Mouse (Mus musculus): Measurements from ENCODE around the gene Rplp2. TPM values are rescaled to one million over a fixed set of nuclear protein-coding genes. Genes with fewer than 3 reads are reported as not detected.
"Not testable (repeated sequence)": the region's sequence is repeated elsewhere in the genome, so short reads cannot be mapped to it uniquely, and the experiment has no call there.

Gene Rplp2
- polyA plus RNA-seq (2015; fragmentation: Nextera tagmentation; extraction: Ambion mirVana) = 1,278 and 1,319 TPM in 2 replicates

- H3K4me3 ChIP-seq (replicated peaks) = peak within 1 kb of the TSS; percentile 78
- WGBS = under 1% methylated on average over 63 of the region's 63 CpGs
- ATAC-seq (ENCODE audit: insufficient read depth, low FRiP score, low read depth) = peak; percentile 88
- no peaks in the 10 kb centered on the region for H3K9me3 ChIP-seq
- peaks cover 11% of the 10 kb centered on the region for H3K36me3 ChIP-seq
- peak within 1 kb of the TSS; percentile 89 for H3K27ac ChIP-seq
- peak within 1 kb of the TSS; percentile 84 for H3K9ac ChIP-seq
- H3K4me2 ChIP-seq = peak within 1 kb of the TSS; percentile 58
- H3K4me1 ChIP-seq = peaks cover 21% of the 10 kb centered on the region
- no peaks in the 10 kb centered on the region for H3K27me3 ChIP-seq (replicated peaks)
Measured at GRCm38 (mm10) chr7:141447110-141447991, at the start of gene Rplp2. TSS of gene Rplp2 (plus strand) at chr7:141447370.

- Histone ChIP-seq H3K9ac (no peak overlapping the region), H3K4me1 (no peaks in the 10 kb centered on the region), H3K4me3 (replicated peaks) (no peak overlapping the region), H3K9me3 (no peaks in the 10 kb centered on the region), H3K4me2 (no peak overlapping the region), H3K36me3 (peaks cover 39% of the 10 kb centered on the region), H3K27ac (no peak overlapping the region), H3K27me3 (replicated peaks) (no peaks in the 10 kb centered on the region)
- ATAC-seq (ENCODE audit: insufficient read depth, low FRiP score, low read depth) = peak; percentile 64
- WGBS = 41% methylated on average over 5 of the region's 5 CpGs
Measured at GRCm38 (mm10) chr7:141403305-141403704, 43.9 kb upstream of the Rplp2 start.

- no peaks in the 10 kb centered on the region for H3K27me3 ChIP-seq (replicated peaks)
- 0 out of 2 replicates have a peak overlapping the region, but pooled peaks have one; percentile 21 for H3K27ac ChIP-seq
- 69% methylated on average over 4 of the region's 4 CpGs for WGBS
- H3K9me3 ChIP-seq = no peaks in the 10 kb centered on the region
- no peak for ATAC-seq (ENCODE audit: insufficient read depth, low FRiP score, low read depth)
- H3K4me2 ChIP-seq = no peak overlapping the region
- H3K4me3 ChIP-seq (replicated peaks) = no peak overlapping the region
- peaks cover 40% of the 10 kb centered on the region for H3K36me3 ChIP-seq
- no peak overlapping the region for H3K9ac ChIP-seq
- peaks cover 4% of the 10 kb centered on the region; the same call in 1 of the 2 replicates for H3K4me1 ChIP-seq
Measured at GRCm38 (mm10) chr7:141405466-141405865, 41.7 kb upstream of the Rplp2 start.

GRCm38 (mm10) chr7:141407670-141408069, 39.5 kb upstream of the Rplp2 start:
- not testable (repeated sequence) for H3K9me3 ChIP-seq; H3K4me3 ChIP-seq (replicated peaks); ATAC-seq (ENCODE audit: insufficient read depth, low FRiP score, low read depth); H3K4me1 ChIP-seq; H3K27ac ChIP-seq; H3K27me3 ChIP-seq (replicated peaks); H3K9ac ChIP-seq; H3K4me2 ChIP-seq
- peaks cover 21% of the 10 kb centered on the region for H3K36me3 ChIP-seq
- 96% methylated on average over 7 of the region's 7 CpGs for WGBS

GRCm38 (mm10) chr7:141408833-141409232, 38.3 kb upstream of the Rplp2 start:
- H3K4me2 ChIP-seq = no peak overlapping the region
- peaks cover 11% of the 10 kb centered on the region for H3K4me1 ChIP-seq
- H3K9me3 ChIP-seq = no peaks in the 10 kb centered on the region
- WGBS = 10% methylated on average over 11 of the region's 11 CpGs
- H3K4me3 ChIP-seq (replicated peaks) = no peak overlapping the region
- H3K9ac ChIP-seq = peak overlapping the region; percentile 16; the same call in 1 of the 2 replicates
- peaks cover 18% of the 10 kb centered on the region for H3K36me3 ChIP-seq
- ATAC-seq (ENCODE audit: insufficient read depth, low FRiP score, low read depth) = peak; percentile 71
- no peak overlapping the region for H3K27ac ChIP-seq
- no peaks in the 10 kb centered on the region for H3K27me3 ChIP-seq (replicated peaks)

GRCm38 (mm10) chr7:141410631-141411030, 36.5 kb upstream of the Rplp2 start:
- Histone ChIP-seq H3K4me1 (peaks cover 16% of the 10 kb centered on the region), H3K4me3 (replicated peaks) (no peak overlapping the region), H3K4me2 (no peak overlapping the region), H3K27ac (no peak overlapping the region), H3K36me3 (peaks cover 18% of the 10 kb centered on the region), H3K27me3 (replicated peaks) (no peaks in the 10 kb centered on the region), H3K9ac (no peak overlapping the region), H3K9me3 (no peaks in the 10 kb centered on the region)
- ATAC-seq (ENCODE audit: insufficient read depth, low FRiP score, low read depth) = no peak
- 87% methylated on average over 8 of the region's 8 CpGs for WGBS

GRCm38 (mm10) chr7:141411667-141412066, 35.5 kb upstream of the Rplp2 start:
- H3K36me3 ChIP-seq = peaks cover 18% of the 10 kb centered on the region
- 100% methylated on average over 1 of the region's 1 CpGs for WGBS
- no peak for ATAC-seq (ENCODE audit: insufficient read depth, low FRiP score, low read depth)
- no peak overlapping the region for H3K4me3 ChIP-seq (replicated peaks)
- no peaks in the 10 kb centered on the region for H3K9me3 ChIP-seq
- no peak overlapping the region for H3K4me2 ChIP-seq
- H3K9ac ChIP-seq = no peak overlapping the region
- peaks cover 16% of the 10 kb centered on the region for H3K4me1 ChIP-seq
- H3K27me3 ChIP-seq (replicated peaks) = no peaks in the 10 kb centered on the region
- no peak overlapping the region for H3K27ac ChIP-seq

GRCm38 (mm10) chr7:141413331-141413730, 33.8 kb upstream of the Rplp2 start:
- Histone ChIP-seq H3K9me3 (no peaks in the 10 kb centered on the region), H3K27ac (peak overlapping the region; percentile 73), H3K36me3 (peaks cover 14% of the 10 kb centered on the region), H3K4me3 (replicated peaks) (peak overlapping the region; percentile 65), H3K4me1 (peaks cover 16% of the 10 kb centered on the region), H3K4me2 (peak overlapping the region; percentile 69), H3K27me3 (replicated peaks) (no peaks in the 10 kb centered on the region), H3K9ac (peak overlapping the region; percentile 48)
- 3% methylated on average over 16 of the region's 16 CpGs for WGBS
- ATAC-seq (ENCODE audit: insufficient read depth, low FRiP score, low read depth) = peak; percentile 7; the same call in 1 of the 2 replicates

GRCm38 (mm10) chr7:141413809-141414584, 33.2 kb upstream of the Rplp2 start, which contains the start of gene Gatd1:
TSS of gene Gatd1 (minus strand) at chr7:141414136.
- H3K4me1 ChIP-seq = peaks cover 14% of the 10 kb centered on the region
- under 1% methylated on average over 55 of the region's 56 CpGs for WGBS
- H3K4me2 ChIP-seq = peak within 1 kb of the TSS; percentile 71
- H3K4me3 ChIP-seq (replicated peaks) = peak within 1 kb of the TSS; percentile 65
- H3K27me3 ChIP-seq (replicated peaks) = no peaks in the 10 kb centered on the region
- no peaks in the 10 kb centered on the region for H3K9me3 ChIP-seq
- peak within 1 kb of the TSS; percentile 48 for H3K9ac ChIP-seq
- ATAC-seq (ENCODE audit: insufficient read depth, low FRiP score, low read depth) = peak; percentile 92
- H3K36me3 ChIP-seq = peaks cover 10% of the 10 kb centered on the region
- H3K27ac ChIP-seq = peak within 1 kb of the TSS; percentile 79

- H3K9me3 ChIP-seq = no peaks in the 10 kb centered on the region
- H3K27ac ChIP-seq = no peak overlapping the region
- no peak overlapping the region for H3K4me3 ChIP-seq (replicated peaks)
- no peaks in the 10 kb centered on the region for H3K36me3 ChIP-seq
- WGBS = 84% methylated on average over 6 of the region's 6 CpGs
- ATAC-seq (ENCODE audit: insufficient read depth, low FRiP score, low read depth) = no peak
- H3K27me3 ChIP-seq (replicated peaks) = no peaks in the 10 kb centered on the region
- H3K9ac ChIP-seq = no peak overlapping the region
- H3K4me1 ChIP-seq = peaks cover 12% of the 10 kb centered on the region
- H3K4me2 ChIP-seq = no peak overlapping the region
Measured at GRCm38 (mm10) chr7:141416144-141416841, 30.9 kb upstream of the Rplp2 start.
